ENCODE assay signal across 18 mouse cellular contexts in the genomic region with DNA sequence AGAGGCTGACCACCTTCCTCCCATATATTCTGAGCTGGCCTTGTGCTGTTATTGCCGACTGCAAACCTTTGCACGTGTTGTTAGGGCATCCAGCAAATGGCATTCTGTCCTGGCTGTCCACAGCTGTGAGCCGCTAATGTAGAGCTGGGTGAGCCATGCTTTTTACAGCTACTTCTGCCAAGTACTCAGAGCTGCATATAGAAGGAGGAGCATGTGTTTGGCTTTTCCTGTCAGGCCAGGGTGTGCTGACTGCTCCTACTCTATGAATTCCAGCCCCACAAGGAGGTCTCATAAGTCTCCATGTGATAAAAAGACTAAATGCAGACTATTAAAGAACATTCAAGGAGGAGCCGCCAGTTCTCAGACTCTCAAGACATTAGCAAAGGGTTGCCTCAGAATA. TPM values are rescaled to one million over a fixed set of nuclear protein-coding genes. Genes with fewer than 3 reads are reported as not detected.
A peak's percentile ranks its signal among the peaks of the same experiment; 100 is the strongest.
DNase-seq lines count a peak whose midpoint lies in the region; ATAC-seq and TF ChIP-seq lines count a peak whose summit lies in the region.
"Had no signal": no experiment of that assay in that cellular context is flagged by ENCODE, and none has a peak within 500 bp of the region (broad histone marks: within the 10 kb centered on the region; RNA-seq: fewer than 3 reads in every experiment).

No protein-coding gene starts in this region.

- no peak overlapping the region for H3K27ac ChIP-seq in limb, embryonic 15.5 days
- no peak overlapping the region for H3K27ac ChIP-seq in limb, embryonic 10.5 days
- H3K27ac ChIP-seq in stomach, postnatal 0 days (replicated peaks): 0 out of 2 replicates have a peak overlapping the region, but pooled peaks have one; percentile 53
- H3K27ac ChIP-seq: embryonic facial prominence, embryonic 15.5 days; forebrain, embryonic 10.5 days; heart, embryonic 13.5 days; hindbrain, embryonic 15.5 days had no signal

- WGBS in limb, embryonic 15.5 days: 52% methylated on average over 4 of the region's 4 CpGs
- WGBS in limb, embryonic 10.5 days: 88% methylated on average over 4 of the region's 4 CpGs
- 47% methylated on average over 4 of the region's 4 CpGs for WGBS in stomach, postnatal 0 days

- H3K4me2 ChIP-seq in limb, embryonic 15.5 days: no peak overlapping the region
- H3K4me2 ChIP-seq in stomach, postnatal 0 days (replicated peaks; ENCODE audit: low read depth): no peak overlapping the region
- H3K4me2 ChIP-seq: embryonic facial prominence, embryonic 15.5 days; heart, embryonic 13.5 days; hindbrain, embryonic 15.5 days had no signal

- no peak for TF ChIP-seq EP300 in stomach, postnatal 0 days (optimal IDR thresholded peaks at IDR 0.05)

- no peak overlapping the region for H3K4me3 ChIP-seq in limb, embryonic 15.5 days
- H3K4me3 ChIP-seq in limb, embryonic 10.5 days: no peak overlapping the region
- H3K4me3 ChIP-seq in stomach, postnatal 0 days (ENCODE audit: low read depth, low read length): no peak overlapping the region
- H3K4me3 ChIP-seq: embryonic facial prominence, embryonic 15.5 days; erythroblast, embryonic 14.5 days; forebrain, embryonic 10.5 days; heart, embryonic 13.5 days; hindbrain, embryonic 15.5 days had no signal

- H3K4me1 ChIP-seq in limb, embryonic 15.5 days: no peaks in the 10 kb centered on the region; the same call in 1 of the 2 replicates
- no peaks in the 10 kb centered on the region for H3K4me1 ChIP-seq in limb, embryonic 10.5 days
- H3K4me1 ChIP-seq in stomach, postnatal 0 days (replicated peaks; ENCODE audit: control insufficient read depth, insufficient read depth): peaks cover 2% of the 10 kb centered on the region; the same call in 1 of the 2 replicates
- H3K4me1 ChIP-seq: forebrain, embryonic 10.5 days had no signal

- DNase-seq in cerebellum, adult 9-10 months: no peak
- no peak for DNase-seq in frontal cortex, postnatal 10 days (ENCODE audit: low spot score in 2 of 2)
- DNase-seq in limb, embryonic 10.5 days (ENCODE audit: low spot score): no peak
- no peak for DNase-seq in stomach, postnatal 0 days (ENCODE audit: low spot score)
- DNase-seq: B cell, adult 2 months; gastrocnemius, postnatal 36 days; heart, postnatal 36 days had no signal

- H3K9me3 ChIP-seq in limb, embryonic 15.5 days: no peaks in the 10 kb centered on the region
- no peaks in the 10 kb centered on the region for H3K9me3 ChIP-seq in limb, embryonic 10.5 days (replicated peaks)
- H3K9me3 ChIP-seq in stomach, postnatal 0 days (ENCODE audit: control insufficient read depth, low read length): no peaks in the 10 kb centered on the region
- H3K9me3 ChIP-seq: embryonic facial prominence, embryonic 15.5 days; forebrain, embryonic 10.5 days; G1E; heart, embryonic 13.5 days; hindbrain, embryonic 15.5 days had no signal

- H3K9ac ChIP-seq in limb, embryonic 15.5 days: no peak overlapping the region
- no peak overlapping the region for H3K9ac ChIP-seq in stomach, postnatal 0 days (ENCODE audit: low read length)
- H3K9ac ChIP-seq: embryonic facial prominence, embryonic 15.5 days; heart, embryonic 13.5 days; hindbrain, embryonic 15.5 days had no signal

- H3K27me3 ChIP-seq in limb, embryonic 15.5 days: no peaks in the 10 kb centered on the region
- no peaks in the 10 kb centered on the region for H3K27me3 ChIP-seq in limb, embryonic 10.5 days (ENCODE audit: low read depth, poor library complexity, severe bottlenecking)
- no peaks in the 10 kb centered on the region for H3K27me3 ChIP-seq in stomach, postnatal 0 days (ENCODE audit: control insufficient read depth, insufficient read depth, low read length)
- H3K27me3 ChIP-seq: embryonic facial prominence, embryonic 15.5 days; heart, embryonic 13.5 days; hindbrain, embryonic 15.5 days had no signal

- no peaks in the 10 kb centered on the region for H3K36me3 ChIP-seq in limb, embryonic 15.5 days
- H3K36me3 ChIP-seq in limb, embryonic 10.5 days: no peaks in the 10 kb centered on the region
- no peaks in the 10 kb centered on the region for H3K36me3 ChIP-seq in stomach, postnatal 0 days (ENCODE audit: control insufficient read depth, insufficient read depth, low read length)
- H3K36me3 ChIP-seq: embryonic facial prominence, embryonic 15.5 days; forebrain, embryonic 10.5 days; G1E; heart, embryonic 13.5 days; hindbrain, embryonic 15.5 days had no signal

- ATAC-seq in cerebellum, adult (ENCODE audit: insufficient number of reproducible peaks, low FRiP score, low TSS enrichment): 0 out of 2 replicates have a peak, but pooled peaks have one; percentile 0
- ATAC-seq in frontal cortex, adult (ENCODE audit: low TSS enrichment): peak; percentile 58
- ATAC-seq in limb, embryonic 15.5 days (ENCODE audit: insufficient number of reproducible peaks, low FRiP score, low TSS enrichment, low read depth): peak; percentile 24; the same call in 1 of the 2 replicates
- no peak for ATAC-seq in stomach, postnatal 0 days (ENCODE audit: low FRiP score, low TSS enrichment)
- ATAC-seq: CD4-positive, CD25-positive, alpha-beta regulatory T cell, adult 4 months; forebrain, embryonic 14.5 days had no signal

- no peak for TF ChIP-seq CTCF in stomach, postnatal 0 days (IDR thresholded peaks at IDR 0.05; ENCODE audit: low read depth)

RNA-seq across cellular contexts. Expression of a gene that starts 34.4 kb away (rescaled TPM):
- polyA plus RNA-seq in limb, embryonic 15.5 days (2015; fragmentation: Nextera tagmentation; extraction: Ambion mirVana): 0.05 and 0.26 TPM in 2 replicates
- 0.05 and 0.06 TPM in 2 replicates for polyA plus RNA-seq in limb, embryonic 10.5 days (2016; fragmentation: Nextera tagmentation; extraction: Ambion mirVana)
- polyA plus RNA-seq in stomach, postnatal 0 days (2015; fragmentation: Nextera tagmentation; extraction: Ambion mirVana): 0.02 TPM in 2 replicates
- polyA plus RNA-seq: erythroblast, embryonic 14.5 days; G1E had no signal
